Mouse (Mus musculus): ENCODE results near the gene Fgr. TPM values are rescaled to one million over a fixed set of nuclear protein-coding genes. Genes with fewer than 3 reads are reported as not detected.
"Not testable (repeated sequence)": the region's sequence is repeated elsewhere in the genome, so short reads cannot be mapped to it uniquely, and the experiment has no call there.

The Fgr gene
- total RNA-seq (2017), result 266 TPM in 3 replicates

DNA sequence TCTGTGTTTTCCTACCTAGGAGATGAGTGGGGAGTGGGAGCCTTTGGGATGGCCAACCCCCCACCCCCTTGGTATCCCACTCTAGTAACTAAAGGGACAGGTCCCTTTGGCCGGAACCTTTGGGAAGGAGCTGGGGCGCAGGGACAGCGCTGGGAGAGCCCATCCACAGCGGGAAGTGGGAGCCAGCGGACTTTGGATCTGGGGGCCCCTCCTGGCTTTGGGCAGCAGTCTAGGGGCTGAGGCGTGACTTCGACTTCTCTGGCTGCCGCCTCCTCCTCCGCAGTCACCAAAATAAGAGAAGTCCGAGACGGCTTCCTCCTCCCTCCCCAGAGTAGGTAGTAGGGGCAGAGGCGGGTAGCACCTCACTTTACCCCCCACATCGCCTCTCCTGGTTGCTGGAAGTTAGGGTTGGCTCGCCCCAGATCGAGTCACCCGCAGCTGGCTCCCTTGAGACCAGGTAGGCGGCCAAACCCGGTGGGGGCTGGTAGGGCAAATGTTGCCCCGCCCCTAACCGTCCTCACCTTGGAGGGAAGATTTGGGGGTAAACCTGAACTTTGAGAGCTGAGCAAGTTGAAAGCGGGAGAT is at the start of gene Fgr:
Gene Fgr (plus strand): TSS at position 282 of the 585 bp plus-strand sequence.
- ATAC-seq (replicated peaks; ENCODE audit: insufficient number of reproducible peaks, low FRiP score, low TSS enrichment, poor library complexity, severe bottlenecking), result peak; percentile 52

DNA sequence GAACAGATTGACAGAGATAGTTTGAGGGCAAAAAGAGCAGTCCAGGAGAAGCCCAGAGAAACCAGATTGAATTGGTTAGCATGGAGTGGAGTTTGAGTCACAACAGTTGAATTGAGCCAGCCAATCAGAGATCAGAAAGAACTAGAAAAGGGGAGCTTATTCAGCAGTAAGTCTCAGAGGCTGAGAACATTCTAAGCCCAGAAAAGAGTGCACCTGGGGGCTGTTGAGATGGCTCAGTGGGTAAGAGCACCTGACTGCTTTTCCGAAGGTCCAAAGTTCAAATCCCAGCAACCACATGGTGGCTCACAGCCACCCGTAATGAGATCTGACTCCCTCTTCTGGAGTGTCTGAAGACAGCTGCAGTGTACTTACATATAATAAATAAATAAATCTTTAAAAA is 47.4 kb upstream of the Fgr start:
- not testable (repeated sequence) for ATAC-seq (replicated peaks; ENCODE audit: insufficient number of reproducible peaks, low FRiP score, low TSS enrichment, poor library complexity, severe bottlenecking)

- ATAC-seq (replicated peaks; ENCODE audit: insufficient number of reproducible peaks, low FRiP score, low TSS enrichment, poor library complexity, severe bottlenecking), result peak; percentile 77; the same call in 1 of the 2 replicates
These were observed 43.1 kb upstream of the Fgr start for GRCm38 (mm10) chr4:132930784-132931183.

DNA sequence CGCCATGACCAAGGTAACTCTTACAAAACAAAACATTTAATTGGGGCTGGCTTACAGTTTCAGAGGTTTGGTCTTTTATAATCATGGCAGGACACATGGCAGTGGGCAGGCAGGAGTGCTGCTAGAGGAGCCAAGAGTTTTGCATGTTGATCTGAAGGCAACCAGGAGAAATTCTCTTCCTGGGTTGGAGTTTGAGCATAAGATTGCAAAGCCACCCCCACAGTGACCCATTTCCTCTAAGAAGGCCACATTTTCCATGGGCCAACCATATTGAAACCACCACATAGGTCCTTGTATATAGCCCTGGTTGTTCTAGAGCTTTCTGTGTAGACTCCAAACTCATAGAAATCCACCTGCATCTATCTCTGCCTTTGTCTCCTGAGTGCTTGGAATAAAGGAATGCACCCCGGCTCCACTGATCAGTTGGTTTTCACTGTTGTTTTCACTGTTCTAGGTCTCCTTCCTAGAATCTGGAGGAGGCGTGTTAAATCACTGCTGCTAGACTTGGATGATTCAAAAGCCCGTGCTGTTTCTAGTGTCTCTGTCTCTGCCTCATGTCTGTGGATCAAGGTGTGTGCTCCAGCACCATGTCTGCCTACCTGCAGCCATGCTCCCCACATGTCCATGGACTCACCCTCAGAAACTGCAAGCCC is 41.0 kb upstream of the Fgr start:
- ATAC-seq (replicated peaks; ENCODE audit: insufficient number of reproducible peaks, low FRiP score, low TSS enrichment, poor library complexity, severe bottlenecking), result no peak

DNA sequence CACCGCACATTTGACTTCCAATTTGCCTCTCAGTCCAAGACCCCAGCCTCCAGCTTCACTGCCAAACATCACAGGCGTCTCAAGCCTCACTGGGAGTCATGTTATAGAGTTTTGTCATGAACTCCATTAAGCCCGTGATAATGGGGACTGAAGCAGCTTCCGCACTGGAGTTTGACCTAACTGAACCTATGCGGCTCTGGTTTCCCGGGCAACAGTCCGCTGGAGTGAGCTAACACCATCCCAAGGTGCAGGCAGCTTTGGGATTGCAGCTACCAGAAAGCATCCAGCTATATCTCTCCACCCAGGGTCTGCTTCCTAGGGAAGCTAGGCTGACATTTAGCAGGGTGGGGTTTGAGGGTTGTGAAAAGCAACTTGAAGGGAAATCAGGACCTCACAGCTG is 39.3 kb upstream of the Fgr start:
- no peak for ATAC-seq (replicated peaks; ENCODE audit: insufficient number of reproducible peaks, low FRiP score, low TSS enrichment, poor library complexity, severe bottlenecking)

- ATAC-seq (replicated peaks; ENCODE audit: insufficient number of reproducible peaks, low FRiP score, low TSS enrichment, poor library complexity, severe bottlenecking), result no peak
These were observed 35.5 kb upstream of the Fgr start for GRCm38 (mm10) chr4:132938181-132938941.

DNA sequence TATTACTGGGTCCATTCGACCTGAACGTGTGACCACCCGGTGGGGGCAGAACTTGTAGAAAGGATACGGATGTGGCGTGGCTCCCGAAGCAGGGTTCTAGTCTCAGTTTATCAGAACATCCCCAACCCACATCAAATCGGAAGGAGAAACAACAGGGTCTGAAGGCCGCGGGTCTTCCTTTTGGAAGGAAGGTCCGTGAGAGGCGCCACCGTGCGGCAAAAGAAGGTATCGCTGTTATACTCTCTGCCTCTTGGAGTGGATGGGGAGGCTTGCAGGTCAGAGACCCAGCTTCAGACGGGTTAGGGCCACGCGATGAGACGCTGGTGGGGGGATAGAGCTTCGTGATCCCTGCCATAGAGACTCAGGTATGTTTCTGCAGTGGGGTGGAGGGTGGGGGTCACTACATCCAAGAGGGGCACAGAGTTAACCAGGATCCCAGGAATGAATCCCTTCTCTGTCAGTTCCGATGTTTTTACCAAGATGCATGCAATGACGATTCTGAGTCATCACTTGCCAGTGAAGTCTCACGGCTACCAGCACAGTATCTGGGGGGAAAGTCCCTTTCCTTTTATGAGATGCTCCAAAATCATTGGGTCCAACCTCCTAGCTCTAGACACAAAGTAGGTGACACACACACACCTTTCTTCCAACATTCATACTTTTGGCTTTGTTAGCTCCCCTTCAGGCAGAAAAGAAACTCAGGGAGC is 34.3 kb upstream of the Fgr start:
- ATAC-seq (replicated peaks; ENCODE audit: insufficient number of reproducible peaks, low FRiP score, low TSS enrichment, poor library complexity, severe bottlenecking), result peak; percentile 61

DNA sequence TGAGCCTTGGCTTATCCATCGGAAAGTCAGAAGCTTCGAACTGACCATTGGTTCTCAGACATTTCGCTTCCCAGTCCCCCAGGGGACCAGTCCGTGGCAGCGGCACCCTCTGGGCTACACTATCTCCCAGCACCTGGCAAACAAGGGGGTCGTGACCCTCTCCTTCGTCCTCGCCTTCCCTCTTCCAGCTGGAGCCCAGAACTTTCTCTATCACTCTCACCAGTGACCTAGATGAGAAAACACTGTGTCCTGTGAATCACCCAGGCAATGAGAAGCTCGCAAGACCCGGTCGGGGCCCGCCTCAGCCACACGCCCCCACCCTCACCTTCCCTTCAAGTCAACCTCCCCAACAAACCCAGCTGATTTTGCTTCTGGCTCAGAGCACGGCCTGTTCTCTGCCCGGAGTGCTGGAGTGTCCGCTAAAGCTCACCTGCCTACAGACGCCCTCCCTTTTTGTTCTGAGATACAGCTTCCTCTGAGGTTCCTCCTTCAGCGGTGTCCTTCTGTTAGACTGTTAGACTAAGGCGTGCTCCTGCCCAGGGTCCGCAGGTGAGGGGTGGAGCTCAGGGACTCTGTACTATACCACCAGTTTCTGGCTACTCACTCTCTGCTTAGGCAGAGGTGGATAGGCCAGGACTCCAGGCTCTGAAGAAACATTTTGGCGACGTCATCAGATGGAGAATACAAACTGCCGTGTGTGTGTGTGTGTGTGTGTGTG is 32.7 kb upstream of the Fgr start:
- no peak for ATAC-seq (replicated peaks; ENCODE audit: insufficient number of reproducible peaks, low FRiP score, low TSS enrichment, poor library complexity, severe bottlenecking)

- ATAC-seq (replicated peaks; ENCODE audit: insufficient number of reproducible peaks, low FRiP score, low TSS enrichment, poor library complexity, severe bottlenecking), result no peak
These were observed 30.8 kb upstream of the Fgr start for GRCm38 (mm10) chr4:132943088-132943487.

DNA sequence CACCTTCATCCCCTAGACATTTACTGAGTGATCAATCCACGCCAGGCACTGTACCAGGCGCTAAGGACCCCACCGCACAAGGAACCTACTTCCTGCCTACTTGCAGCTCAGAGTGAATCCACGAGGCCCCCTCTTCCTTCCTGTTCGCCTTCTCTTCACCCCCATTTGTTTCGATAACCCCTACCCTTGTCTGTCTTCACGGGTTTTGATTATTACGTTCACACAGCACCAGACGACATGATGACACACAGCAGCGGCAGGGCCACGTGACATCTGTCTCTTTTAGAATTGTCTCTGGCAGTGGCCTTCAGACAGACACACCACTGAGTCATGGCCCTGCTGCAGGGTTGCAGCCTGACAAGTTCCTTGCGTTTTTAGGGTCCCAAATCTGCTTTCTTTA is 29.8 kb upstream of the Fgr start:
- no peak for ATAC-seq (replicated peaks; ENCODE audit: insufficient number of reproducible peaks, low FRiP score, low TSS enrichment, poor library complexity, severe bottlenecking)

GRCm38 (mm10) chr4:132944776-132945175 is 29.1 kb upstream of the Fgr start:
- ATAC-seq (replicated peaks; ENCODE audit: insufficient number of reproducible peaks, low FRiP score, low TSS enrichment, poor library complexity, severe bottlenecking), result 0 out of 2 replicates have a peak, but pooled peaks have one; percentile 4

- peak; percentile 52 for ATAC-seq (replicated peaks; ENCODE audit: insufficient number of reproducible peaks, low FRiP score, low TSS enrichment, poor library complexity, severe bottlenecking)
These were observed 28.4 kb upstream of the Fgr start for GRCm38 (mm10) chr4:132945261-132946046.

GRCm38 (mm10) chr4:132946047-132947001 is 27.6 kb upstream of the Fgr start:
- ATAC-seq (replicated peaks; ENCODE audit: insufficient number of reproducible peaks, low FRiP score, low TSS enrichment, poor library complexity, severe bottlenecking), result peak; percentile 34

- ATAC-seq (replicated peaks; ENCODE audit: insufficient number of reproducible peaks, low FRiP score, low TSS enrichment, poor library complexity, severe bottlenecking), result peak; percentile 34
These were observed 23.9 kb upstream of the Fgr start for GRCm38 (mm10) chr4:132949882-132950532.

DNA sequence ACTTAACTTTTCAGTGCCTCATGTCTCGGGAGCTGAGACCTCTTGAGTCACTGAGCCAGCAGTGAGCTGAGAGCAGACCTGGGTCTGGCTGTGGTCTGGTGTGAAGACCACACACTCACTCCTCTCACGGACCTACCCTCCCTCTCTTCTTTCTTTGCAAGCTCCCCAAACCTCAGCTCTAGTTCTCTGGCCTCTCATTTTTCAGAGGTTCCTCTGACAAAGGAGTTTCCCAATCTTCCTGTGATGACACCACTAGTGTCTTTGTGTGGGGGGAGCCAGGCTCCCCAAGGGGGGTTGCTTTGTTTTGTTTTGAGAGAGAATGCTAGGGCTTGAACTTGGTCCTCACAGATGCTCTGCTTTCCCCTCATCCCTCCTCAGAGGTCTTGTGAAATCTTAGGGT is 22.9 kb upstream of the Fgr start:
- peak; percentile 54 for ATAC-seq (replicated peaks; ENCODE audit: insufficient number of reproducible peaks, low FRiP score, low TSS enrichment, poor library complexity, severe bottlenecking)

GRCm38 (mm10) chr4:132954530-132955394 is 19.1 kb upstream of the Fgr start:
- ATAC-seq (replicated peaks; ENCODE audit: insufficient number of reproducible peaks, low FRiP score, low TSS enrichment, poor library complexity, severe bottlenecking), result no peak
